Mouse (Mus musculus) intestine, embryonic 16.5 days (tissue): ENCODE data around the gene Brd4. TPM values are rescaled to one million over a fixed set of nuclear protein-coding genes. Genes with fewer than 3 reads are reported as not detected.
"Not testable (repeated sequence)": the region's sequence is repeated elsewhere in the genome, so short reads cannot be mapped to it uniquely, and the experiment has no call there.

ENCODE experiments used
- ATAC-seq: fragments of 200-750 bp; cut with Nextera tagmentation; 2 replicates; pipeline ENCODE4 v1.8.0; 2017; ENCODE audit warnings: moderate TSS enrichment, moderate library complexity
- H3K27ac ChIP-seq: fragments of 300-500 bp; sonication (generic); 2 replicates; pipeline ENCODE4 v1.5.1; 2014; ENCODE audit warnings: mild to moderate bottlenecking, low read length
- H3K27me3 ChIP-seq: fragments of 300-500 bp; sonication (generic); replicated peaks from 2 replicates; pipeline ENCODE4 v1.6.1; 2014; ENCODE audit warnings: low read length, control low read depth, mixed read lengths; ENCODE audit not compliant: control insufficient read depth, insufficient read depth
- H3K36me3 ChIP-seq: fragments of 300-500 bp; sonication (generic); 2 replicates; pipeline ENCODE4 v1.6.1; 2014; ENCODE audit warnings: low read length, control low read depth; ENCODE audit not compliant: control insufficient read depth, insufficient read depth
- H3K4me1 ChIP-seq: fragments of 300-500 bp; sonication (generic); 2 replicates; pipeline ENCODE4 v1.6.1; 2014; ENCODE audit warnings: low read length, control low read depth, mixed read lengths; ENCODE audit not compliant: control insufficient read depth, insufficient read depth
- H3K4me2 ChIP-seq: fragments of 300-500 bp; sonication (generic); 2 replicates; pipeline ENCODE4 v1.6.1; 2014; ENCODE audit warnings: low read depth, low read length, control low read depth
- H3K4me3 ChIP-seq: fragments of 300-500 bp; sonication (generic); 2 replicates; pipeline ENCODE4 v1.5.1; 2014; ENCODE audit warnings: mild to moderate bottlenecking, low read length
- H3K9ac ChIP-seq: fragments of 300-500 bp; sonication (generic); 2 replicates; pipeline ENCODE4 v1.6.1; 2014; ENCODE audit warnings: low read depth, low read length
- H3K9me3 ChIP-seq: fragments of 300-500 bp; sonication (generic); 2 replicates; pipeline ENCODE4 v1.6.1; 2016; ENCODE audit warnings: low read length, control low read depth; ENCODE audit not compliant: control insufficient read depth
- WGBS: fragments of 180-500 bp; shearing (Covaris S2); extraction: QIAGEN DNeasy Blood & Tissue Kit; methylation state at CpG from one replicate; pipeline ENCODE4 v1.1.7; 2014; 5-methylcytosine and 5-hydroxymethylcytosine counted together
- polyA plus RNA-seq: library from polyadenylated mRNA; unstranded; fragments of >200 nt; fragmentation: Nextera tagmentation; extraction: Ambion mirVana; gene quantifications from 2 replicates; pipeline ENCODE4 v1.2.1, GENCODE M21; 2015

Brd4 gene
- polyA plus RNA-seq, 1 experiment from 2014 or later: 35.1 TPM

DNA sequence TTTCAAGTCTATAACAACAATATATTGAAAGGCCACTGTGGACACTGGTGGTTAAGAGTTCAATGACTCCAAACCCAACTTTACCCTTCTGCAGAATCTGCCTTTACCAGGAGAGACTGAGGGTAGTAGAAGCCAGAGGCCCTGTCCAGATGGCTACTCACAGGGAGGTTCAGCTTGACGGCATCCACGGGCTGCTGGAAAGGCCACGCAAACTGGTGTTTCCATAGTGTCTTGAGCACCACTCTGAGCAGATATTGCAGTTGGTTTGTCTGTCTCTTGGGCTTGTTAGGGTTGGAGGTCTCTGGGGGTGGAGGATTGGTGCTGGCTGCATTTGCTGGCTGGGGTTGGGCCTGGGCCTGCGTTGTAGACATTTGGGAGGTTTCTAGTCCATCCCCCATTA is 55.3 kb downstream of the Brd4 start:
- H3K27me3 ChIP-seq: no peaks in the 10 kb centered on the region
- peaks cover 7% of the 10 kb centered on the region; the same call in 1 of the 2 replicates for H3K36me3 ChIP-seq
- ATAC-seq: no peak
- WGBS: 98% methylated on average over 4 of the region's 4 CpGs
- no peak overlapping the region for H3K4me2 ChIP-seq
- no peaks in the 10 kb centered on the region for H3K9me3 ChIP-seq
- no peaks in the 10 kb centered on the region for H3K4me1 ChIP-seq
- H3K4me3 ChIP-seq: no peak overlapping the region
- H3K9ac ChIP-seq: no peak overlapping the region
- no peak overlapping the region for H3K27ac ChIP-seq

DNA sequence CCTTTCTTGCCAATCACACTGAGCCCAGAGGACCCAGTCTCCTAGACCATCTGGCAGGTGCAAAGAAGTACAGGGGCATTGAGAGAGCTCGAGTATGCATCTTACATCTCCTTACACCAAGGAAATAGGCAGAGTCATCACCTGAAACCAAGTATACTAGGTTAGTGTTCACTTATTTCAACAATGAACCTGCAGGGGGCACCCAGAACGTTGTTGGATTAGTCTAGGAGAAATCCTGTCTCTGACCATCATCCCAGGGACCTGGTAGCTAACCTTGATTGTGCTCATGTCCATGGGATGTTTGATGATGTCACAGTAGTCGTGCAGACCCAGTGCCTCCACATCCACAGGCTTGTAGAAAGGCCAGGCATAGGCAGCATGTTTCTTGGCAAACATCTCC is 63.6 kb downstream of the Brd4 start:
- Histone ChIP-seq H3K4me1 (no peaks in the 10 kb centered on the region), H3K4me3 (no peak overlapping the region), H3K36me3 (peaks cover 24% of the 10 kb centered on the region), H3K4me2 (no peak overlapping the region), H3K27me3 (no peaks in the 10 kb centered on the region), H3K27ac (no peak overlapping the region), H3K9ac (no peak overlapping the region), H3K9me3 (no peaks in the 10 kb centered on the region)
- ATAC-seq: no peak
- 64% methylated on average over 3 of the region's 3 CpGs for WGBS

DNA sequence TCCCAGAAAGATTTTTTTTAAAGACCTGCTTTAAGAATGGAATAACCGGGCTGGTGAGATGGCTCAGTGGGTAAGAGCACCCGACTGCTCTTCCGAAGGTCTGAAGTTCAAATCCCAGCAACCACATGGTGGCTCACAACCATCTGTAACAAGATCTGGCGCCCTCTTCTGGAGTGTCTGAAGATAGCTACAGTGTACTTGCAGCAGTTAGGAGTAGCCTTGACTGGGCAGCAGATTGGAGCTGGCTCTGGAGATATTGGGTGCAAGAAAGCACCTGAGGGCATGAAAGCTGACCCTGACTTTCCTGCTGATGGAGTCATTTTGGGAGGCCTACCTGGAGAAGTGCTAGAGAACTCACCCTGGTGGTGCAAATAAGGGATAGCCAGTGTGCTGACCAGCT is 68.9 kb downstream of the Brd4 start:
- H3K4me1 ChIP-seq, H3K4me2 ChIP-seq, H3K27me3 ChIP-seq, H3K4me3 ChIP-seq, H3K9ac ChIP-seq, H3K9me3 ChIP-seq, ATAC-seq, H3K27ac ChIP-seq: not testable (repeated sequence)
- 69% methylated on average over 4 of the region's 4 CpGs for WGBS
- H3K36me3 ChIP-seq: peaks cover 23% of the 10 kb centered on the region

DNA sequence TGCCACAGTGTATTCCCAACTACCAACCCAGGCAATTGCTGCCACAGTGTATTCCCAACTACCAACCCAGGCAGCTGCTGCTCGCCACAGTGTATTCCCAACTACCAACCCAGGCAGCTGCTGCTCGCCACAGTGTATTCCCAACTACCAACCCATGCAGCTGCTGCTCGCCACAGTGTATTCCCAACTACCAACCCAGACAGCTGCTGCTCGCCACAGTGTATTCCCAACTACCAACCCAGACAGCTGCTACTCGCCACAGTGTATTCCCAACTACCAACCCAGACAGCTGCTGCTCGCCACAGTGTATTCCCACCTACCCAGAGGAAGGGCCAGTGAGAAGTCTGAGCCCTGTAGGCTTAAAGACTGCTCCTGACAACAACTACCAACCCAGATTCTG is 73.0 kb downstream of the Brd4 start:
- H3K27ac ChIP-seq, H3K9ac ChIP-seq, ATAC-seq, H3K4me2 ChIP-seq, H3K9me3 ChIP-seq, H3K4me3 ChIP-seq, H3K27me3 ChIP-seq: not testable (repeated sequence)
- Histone ChIP-seq H3K4me1 (0 out of 2 replicates have a peak, but pooled peaks cover 12% of the 10 kb centered on the region), H3K36me3 (peaks cover 25% of the 10 kb centered on the region)
- WGBS: 93% methylated on average over 6 of the region's 6 CpGs

DNA sequence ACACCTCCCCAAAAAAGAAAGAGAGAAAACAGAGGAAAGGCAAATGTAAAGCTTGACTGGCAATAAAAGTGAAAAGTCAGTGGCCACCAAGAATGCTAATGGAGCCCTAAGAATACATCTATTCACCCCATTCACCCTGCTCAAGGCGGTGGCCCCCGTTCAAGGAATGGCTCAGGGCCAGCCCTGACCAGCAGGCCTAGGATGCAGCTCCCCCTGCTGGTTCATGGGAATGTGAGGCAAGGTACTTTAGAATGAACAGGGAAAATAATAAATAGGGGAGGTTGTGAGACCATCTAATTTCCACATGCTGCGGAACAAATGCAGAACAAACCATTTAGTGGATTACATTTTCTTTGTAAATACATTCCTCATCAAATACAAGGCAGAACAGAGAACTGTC is 74.8 kb downstream of the Brd4 start:
- H3K36me3 ChIP-seq: peaks cover 31% of the 10 kb centered on the region

DNA sequence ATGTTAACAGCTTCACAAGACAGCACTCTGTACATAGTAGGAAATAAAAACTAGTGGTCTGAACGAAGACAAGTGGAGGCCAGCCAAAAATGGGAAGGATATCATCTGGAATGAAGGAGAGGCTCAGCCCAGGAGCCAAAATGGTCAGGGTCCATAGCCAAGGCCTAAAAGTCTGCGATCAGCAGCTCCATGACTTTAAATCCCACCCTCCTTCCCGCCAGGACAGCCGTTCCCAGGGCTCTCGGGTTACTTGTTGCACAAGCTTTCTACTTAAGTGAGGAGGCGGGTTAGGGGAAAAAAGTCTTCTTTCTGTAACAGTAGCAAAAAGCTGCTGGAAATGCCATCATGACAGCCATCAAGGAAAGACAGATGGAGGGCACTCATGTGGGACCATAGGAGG is 75.4 kb downstream of the Brd4 start:
- no peaks in the 10 kb centered on the region for H3K9me3 ChIP-seq
- H3K36me3 ChIP-seq: peaks cover 31% of the 10 kb centered on the region
- 0 out of 2 replicates have a peak, but pooled peaks have one; percentile 35 for ATAC-seq
- WGBS: 56% methylated on average over 6 of the region's 6 CpGs
- H3K27ac ChIP-seq: peak overlapping the region; percentile 38
- no peaks in the 10 kb centered on the region for H3K27me3 ChIP-seq
- H3K4me2 ChIP-seq: no peak overlapping the region
- 0 out of 2 replicates have a peak, but pooled peaks cover 12% of the 10 kb centered on the region for H3K4me1 ChIP-seq
- no peak overlapping the region for H3K9ac ChIP-seq
- H3K4me3 ChIP-seq: no peak overlapping the region

More for the DNA sequence above, 74.8 kb downstream of the Brd4 start:
- Histone ChIP-seq H3K4me1 (0 out of 2 replicates have a peak, but pooled peaks cover 12% of the 10 kb centered on the region), H3K4me3 (no peak overlapping the region), H3K4me2 (no peak overlapping the region), H3K27me3 (no peaks in the 10 kb centered on the region), H3K9ac (no peak overlapping the region), H3K27ac (peak overlapping the region; percentile 23; the same call in 1 of the 2 replicates), H3K9me3 (no peaks in the 10 kb centered on the region)
- 41% methylated on average over 3 of the region's 3 CpGs for WGBS
- peak; percentile 62; the same call in 1 of the 2 replicates for ATAC-seq

DNA sequence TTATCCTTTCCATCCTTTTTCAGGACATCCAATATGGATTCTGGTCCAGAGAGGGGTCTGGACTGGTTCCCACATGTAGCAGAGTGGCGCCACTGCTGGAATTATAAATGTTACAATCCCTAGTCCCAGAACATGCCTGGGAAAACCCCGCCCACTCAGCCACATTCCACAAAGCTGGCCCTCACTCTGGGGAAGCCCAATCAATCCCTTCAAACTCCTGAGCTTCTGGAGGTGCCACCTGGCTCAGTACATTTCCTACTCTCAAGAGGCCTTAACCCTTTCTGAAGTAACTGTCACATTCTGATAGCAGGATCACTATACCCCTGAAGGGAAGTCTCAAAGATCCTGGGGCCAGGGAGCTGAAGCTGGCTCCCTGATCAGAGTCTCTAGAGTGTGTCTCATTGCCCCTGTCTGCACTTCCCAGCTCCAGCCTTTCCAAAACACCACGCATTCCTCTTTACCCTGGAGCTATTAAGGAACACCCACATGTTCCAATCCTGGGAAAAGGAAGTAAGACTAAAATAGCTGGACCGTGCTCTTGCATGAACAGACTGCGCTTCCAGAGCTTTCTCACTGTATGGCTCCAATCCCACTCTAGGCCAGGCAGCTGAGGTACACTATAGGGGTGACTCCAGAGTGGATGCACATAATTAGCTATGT is 76.8 kb downstream of the Brd4 start:
- H3K4me2 ChIP-seq: no peak overlapping the region
- H3K4me1 ChIP-seq: 0 out of 2 replicates have a peak, but pooled peaks cover 12% of the 10 kb centered on the region
- no peaks in the 10 kb centered on the region for H3K9me3 ChIP-seq
- H3K27me3 ChIP-seq: no peaks in the 10 kb centered on the region
- no peak overlapping the region for H3K4me3 ChIP-seq
- no peak overlapping the region for H3K9ac ChIP-seq
- 64% methylated on average over 5 of the region's 5 CpGs for WGBS
- peak overlapping the region; percentile 72 for H3K27ac ChIP-seq
- H3K36me3 ChIP-seq: peaks cover 30% of the 10 kb centered on the region
- no peak; the same call in 1 of the 2 replicates for ATAC-seq

DNA sequence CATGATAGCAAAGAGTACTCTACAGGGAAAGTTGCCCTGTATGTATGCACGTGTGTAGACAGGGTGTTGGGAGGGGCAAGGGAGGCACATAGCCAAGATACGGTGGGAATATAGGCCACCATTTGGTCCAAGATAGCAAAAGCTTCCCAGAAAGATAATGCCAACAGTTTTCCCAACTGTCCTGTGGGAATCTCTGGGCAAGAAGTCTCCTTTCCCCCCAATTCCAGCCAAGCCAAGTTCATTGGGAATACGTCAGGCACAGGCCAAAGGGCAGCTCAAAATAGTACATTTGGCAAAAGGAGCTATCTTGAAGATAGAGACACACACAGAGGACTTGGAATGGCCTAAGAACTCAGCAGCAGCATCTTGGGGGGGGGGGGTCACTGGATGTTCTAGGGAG is 79.2 kb downstream of the Brd4 start:
- Histone ChIP-seq H3K9ac (no peak overlapping the region), H3K36me3 (peaks cover 23% of the 10 kb centered on the region; the same call in 1 of the 2 replicates), H3K27me3 (no peaks in the 10 kb centered on the region), H3K9me3 (no peaks in the 10 kb centered on the region), H3K4me1 (0 out of 2 replicates have a peak, but pooled peaks cover 12% of the 10 kb centered on the region), H3K4me2 (no peak overlapping the region), H3K4me3 (no peak overlapping the region), H3K27ac (no peak overlapping the region)
- no peak for ATAC-seq
- 81% methylated on average over 3 of the region's 3 CpGs for WGBS

DNA sequence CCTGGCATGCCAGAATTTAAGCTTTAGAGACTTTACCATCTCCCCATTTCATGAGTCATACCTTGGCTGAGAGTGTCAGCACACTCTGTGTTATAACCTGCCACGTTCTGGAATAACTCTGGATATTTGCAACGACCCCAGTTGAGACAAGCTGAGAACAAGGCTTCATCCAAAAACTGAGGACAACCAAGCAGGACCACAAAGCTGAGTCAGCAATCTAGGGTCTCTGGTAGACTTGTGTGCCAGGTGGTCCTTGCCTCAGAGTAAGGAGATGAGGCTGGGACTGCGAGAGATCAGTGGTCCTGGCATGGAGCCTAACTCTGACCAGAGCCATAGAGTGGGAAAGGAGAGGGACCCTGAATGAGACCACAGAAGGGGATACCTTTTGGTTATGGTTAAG is 81.5 kb downstream of the Brd4 start:
- Histone ChIP-seq H3K4me3 (no peak overlapping the region), H3K9ac (no peak overlapping the region), H3K9me3 (no peaks in the 10 kb centered on the region), H3K4me1 (no peaks in the 10 kb centered on the region), H3K36me3 (peaks cover 35% of the 10 kb centered on the region), H3K27ac (no peak overlapping the region), H3K27me3 (no peaks in the 10 kb centered on the region), H3K4me2 (no peak overlapping the region)
- ATAC-seq: no peak
- WGBS: 80% methylated on average over 3 of the region's 3 CpGs

DNA sequence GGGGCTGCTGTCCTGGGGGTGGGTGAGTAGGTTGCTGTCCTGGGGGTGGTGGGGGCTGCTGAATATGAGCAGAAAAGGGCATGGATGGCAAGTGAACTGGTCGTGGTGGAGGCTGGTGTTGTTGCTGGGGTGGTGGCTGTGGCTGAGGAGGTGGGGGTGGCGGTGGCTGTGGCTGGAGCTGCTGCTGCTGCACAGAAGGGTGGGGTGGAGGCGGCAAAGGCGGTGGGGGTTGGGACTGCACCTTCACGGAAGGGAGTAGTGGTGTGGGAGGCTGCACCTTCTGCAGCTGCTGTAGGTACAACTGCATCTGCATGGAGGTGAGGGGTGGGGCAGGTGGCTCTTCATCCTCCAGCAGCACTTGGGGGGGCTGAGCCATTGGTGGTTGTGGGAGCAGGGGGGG is 83.4 kb downstream of the Brd4 start:
- no peak for ATAC-seq
- WGBS: 81% methylated on average over 5 of the region's 5 CpGs
- Histone ChIP-seq H3K4me2 (no peak overlapping the region), H3K9ac (no peak overlapping the region), H3K27me3 (no peaks in the 10 kb centered on the region), H3K27ac (no peak overlapping the region), H3K9me3 (no peaks in the 10 kb centered on the region), H3K4me1 (no peaks in the 10 kb centered on the region), H3K36me3 (peaks cover 41% of the 10 kb centered on the region), H3K4me3 (no peak overlapping the region)
